Mouse (Mus musculus) hindbrain, embryonic 11.5 days (tissue): Measurements from ENCODE around the gene Vmn1r225. TPM values are rescaled to one million over a fixed set of nuclear protein-coding genes. Genes with fewer than 3 reads are reported as not detected.
A peak's percentile ranks its signal among the peaks of the same experiment; 100 is the strongest.
"Not testable (repeated sequence)": the region's sequence is repeated elsewhere in the genome, so short reads cannot be mapped to it uniquely, and the experiment has no call there.

ENCODE experiments used
- ATAC-seq: fragments of 200-750 bp; cut with Nextera tagmentation; 2 replicates; pipeline ENCODE4 v1.8.0; 2017; ENCODE audit warnings: mild to moderate bottlenecking, moderate TSS enrichment, moderate library complexity; ENCODE audit not compliant: low FRiP score
- DNase-seq: peaks from one replicate; pipeline ENCODE4 v3.0.0-alpha.2; 2015; ENCODE audit warnings: low spot score
- H3K27ac ChIP-seq: fragments of 300-500 bp; sonication (generic); 2 replicates; pipeline ENCODE4 v1.5.1; 2014; ENCODE audit warnings: mild to moderate bottlenecking, low read depth, low read length
- H3K27me3 ChIP-seq: fragments of 300-500 bp; sonication (generic); 2 replicates; pipeline ENCODE4 v1.6.1; 2014; ENCODE audit warnings: mild to moderate bottlenecking, low read length, moderate library complexity, mixed read lengths; ENCODE audit not compliant: control insufficient read depth, insufficient read depth
- H3K36me3 ChIP-seq: fragments of 300-500 bp; sonication (generic); 2 replicates; pipeline ENCODE4 v1.6.1; 2014; ENCODE audit warnings: mild to moderate bottlenecking, low read length, moderate library complexity, mixed read lengths; ENCODE audit not compliant: control insufficient read depth, insufficient read depth
- H3K4me1 ChIP-seq: fragments of 300-500 bp; sonication (generic); replicated peaks from 2 replicates; pipeline ENCODE4 v1.6.1; 2014; ENCODE audit warnings: low read length, mixed read lengths; ENCODE audit not compliant: control insufficient read depth, insufficient read depth
- H3K4me2 ChIP-seq: fragments of 300-500 bp; sonication (generic); replicated peaks from 2 replicates; pipeline ENCODE4 v1.6.1; 2014; ENCODE audit warnings: mild to moderate bottlenecking, low read depth, low read length
- H3K4me3 ChIP-seq: fragments of 300-500 bp; sonication (generic); 2 replicates; pipeline ENCODE4 v1.5.1; 2014; ENCODE audit warnings: low read depth, low read length
- H3K9ac ChIP-seq: fragments of 300-500 bp; sonication (generic); 2 replicates; pipeline ENCODE4 v1.6.1; 2014; ENCODE audit warnings: low read depth, low read length
- H3K9me3 ChIP-seq: fragments of 300-500 bp; sonication (generic); 2 replicates; pipeline ENCODE4 v1.6.1; 2016; ENCODE audit warnings: low read length; ENCODE audit not compliant: control insufficient read depth
- WGBS: fragments of 180-500 bp; shearing (Covaris S2); extraction: QIAGEN DNeasy Blood & Tissue Kit; methylation state at CpG from one replicate; pipeline ENCODE4 v1.1.7; 2014; 5-methylcytosine and 5-hydroxymethylcytosine counted together
- polyA plus RNA-seq: library from polyadenylated mRNA; unstranded; fragments of >200 nt; fragmentation: Nextera tagmentation; extraction: Ambion mirVana; gene quantifications from 2 replicates; pipeline ENCODE4 v1.2.1, GENCODE M21; 2014

The Vmn1r225 gene
- polyA plus RNA-seq: not detected in 2 replicates

DNA sequence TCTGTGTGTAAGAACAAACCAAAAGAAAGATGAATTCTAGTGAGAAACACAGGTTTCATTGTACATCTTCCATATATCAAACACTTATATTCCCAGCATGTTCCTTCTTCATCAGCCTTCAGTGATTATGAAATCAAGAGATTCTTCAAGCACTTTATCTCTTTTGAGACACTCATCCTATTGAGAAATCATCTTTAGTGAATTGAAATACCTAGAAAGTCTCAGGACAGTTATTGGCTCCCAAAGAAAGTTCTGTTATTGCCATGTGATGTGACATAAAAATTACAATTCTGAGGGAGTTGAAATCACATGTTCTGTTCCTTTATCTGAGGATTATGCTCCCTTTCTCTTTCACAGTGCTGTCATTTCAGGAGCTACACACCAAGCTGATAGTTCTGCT lies at the start of gene Vmn1r225:
TSS of gene Vmn1r225 (plus strand) at position 301 of the 400 bp plus-strand sequence.
- DNase-seq (no peak), ATAC-seq (no peak)
- Histone ChIP-seq H3K4me2 (no peak within 1 kb of the TSS), H3K27me3 (no peaks in the 10 kb centered on the region), H3K9me3 (no peaks in the 10 kb centered on the region), H3K36me3 (no peaks in the 10 kb centered on the region), H3K9ac (no peak within 1 kb of the TSS), H3K27ac (no peak within 1 kb of the TSS), H3K4me3 (no peak within 1 kb of the TSS), H3K4me1 (no peaks in the 10 kb centered on the region)

DNA sequence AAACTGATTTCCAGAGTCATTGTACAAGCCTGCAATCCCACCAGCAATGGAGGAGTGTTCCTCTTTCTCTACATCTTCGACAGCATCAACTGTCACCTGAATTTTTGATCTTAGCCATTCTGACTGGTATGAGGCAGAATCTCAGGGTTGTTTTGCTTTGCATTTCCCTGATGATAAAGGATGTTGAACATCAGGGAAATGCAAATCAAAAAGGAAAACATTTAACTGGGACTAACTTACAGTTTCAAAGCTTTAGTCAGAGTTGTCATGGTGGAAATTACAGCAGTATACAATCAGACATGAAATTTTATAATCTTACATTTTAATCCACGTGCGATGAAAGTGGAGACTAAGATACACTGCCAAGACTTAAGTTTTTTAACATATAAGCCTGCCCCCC lies 24.6 kb upstream of the Vmn1r225 start:
- DNase-seq: peak; percentile 17

GRCm38 (mm10) chr17:20481231-20481630 lies 16.7 kb upstream of the Vmn1r225 start, which contains the start of gene Vmn2r108:
Gene Vmn2r108, minus strand, starts transcription at chr17:20481331.
- ATAC-seq (no peak), DNase-seq (no peak)
- Histone ChIP-seq H3K27ac (no peak within 1 kb of the TSS), H3K27me3 (no peaks in the 10 kb centered on the region), H3K4me2 (no peak within 1 kb of the TSS), H3K4me1 (no peaks in the 10 kb centered on the region), H3K4me3 (no peak within 1 kb of the TSS), H3K9ac (no peak within 1 kb of the TSS), H3K36me3 (no peaks in the 10 kb centered on the region), H3K9me3 (no peaks in the 10 kb centered on the region)

More for the DNA sequence above, 24.6 kb upstream of the Vmn1r225 start:
- no peaks in the 10 kb centered on the region for H3K27me3 ChIP-seq
- 78% methylated on average over 3 of the region's 3 CpGs for WGBS
- H3K36me3 ChIP-seq: no peaks in the 10 kb centered on the region
- H3K9ac ChIP-seq: no peak overlapping the region
- no peak for ATAC-seq
- H3K4me3 ChIP-seq: no peak overlapping the region
- no peaks in the 10 kb centered on the region for H3K4me1 ChIP-seq
- no peaks in the 10 kb centered on the region for H3K9me3 ChIP-seq
- H3K4me2 ChIP-seq: no peak overlapping the region
- H3K27ac ChIP-seq: no peak overlapping the region

GRCm38 (mm10) chr17:20508247-20508646 lies 10.3 kb downstream of the Vmn1r225 start:
- not testable (repeated sequence) for ATAC-seq, H3K27me3 ChIP-seq, H3K9me3 ChIP-seq, H3K4me3 ChIP-seq, H3K4me2 ChIP-seq, H3K36me3 ChIP-seq, H3K4me1 ChIP-seq, H3K9ac ChIP-seq, H3K27ac ChIP-seq, DNase-seq

Other genes with a start within 250 kb of the Vmn1r225 start
- not detected in 2 replicates for gene Vmn2r106, start 212.6 kb upstream of the Vmn1r225 start, polyA plus RNA-seq
- not detected in 2 replicates for gene Vmn2r107, start 152.9 kb upstream of the Vmn1r225 start, polyA plus RNA-seq
- not detected in 2 replicates for gene Vmn1r224, start 84.0 kb upstream of the Vmn1r225 start, polyA plus RNA-seq
- not detected in 2 replicates for gene Vmn2r108, start 16.8 kb upstream of the Vmn1r225 start, polyA plus RNA-seq
- not detected in 2 replicates for gene Vmn2r109, start 66.6 kb downstream of the Vmn1r225 start, polyA plus RNA-seq
- gene Vmn2r110, start 98.3 kb downstream of the Vmn1r225 start, polyA plus RNA-seq: 0.06 TPM in 1 of 2 replicates, not detected in the other
- gene Fpr-rs3, start 126.7 kb downstream of the Vmn1r225 start, polyA plus RNA-seq: not detected in 2 replicates
- not detected in 2 replicates for gene Vmn1r226, start 184.7 kb downstream of the Vmn1r225 start, polyA plus RNA-seq
- gene Vmn1r227, start 231.7 kb downstream of the Vmn1r225 start, polyA plus RNA-seq: not detected in 2 replicates